Mouse (Mus musculus): Measurements from ENCODE around the gene Tmem198b. TPM values are rescaled to one million over a fixed set of nuclear protein-coding genes. Genes with fewer than 3 reads are reported as not detected.

Tmem198b gene
- 26.8 and 30.4 TPM in 2 replicates for polyA plus RNA-seq (2012; rRNA removed; ENCODE audit: low replicate concordance)

DNA sequence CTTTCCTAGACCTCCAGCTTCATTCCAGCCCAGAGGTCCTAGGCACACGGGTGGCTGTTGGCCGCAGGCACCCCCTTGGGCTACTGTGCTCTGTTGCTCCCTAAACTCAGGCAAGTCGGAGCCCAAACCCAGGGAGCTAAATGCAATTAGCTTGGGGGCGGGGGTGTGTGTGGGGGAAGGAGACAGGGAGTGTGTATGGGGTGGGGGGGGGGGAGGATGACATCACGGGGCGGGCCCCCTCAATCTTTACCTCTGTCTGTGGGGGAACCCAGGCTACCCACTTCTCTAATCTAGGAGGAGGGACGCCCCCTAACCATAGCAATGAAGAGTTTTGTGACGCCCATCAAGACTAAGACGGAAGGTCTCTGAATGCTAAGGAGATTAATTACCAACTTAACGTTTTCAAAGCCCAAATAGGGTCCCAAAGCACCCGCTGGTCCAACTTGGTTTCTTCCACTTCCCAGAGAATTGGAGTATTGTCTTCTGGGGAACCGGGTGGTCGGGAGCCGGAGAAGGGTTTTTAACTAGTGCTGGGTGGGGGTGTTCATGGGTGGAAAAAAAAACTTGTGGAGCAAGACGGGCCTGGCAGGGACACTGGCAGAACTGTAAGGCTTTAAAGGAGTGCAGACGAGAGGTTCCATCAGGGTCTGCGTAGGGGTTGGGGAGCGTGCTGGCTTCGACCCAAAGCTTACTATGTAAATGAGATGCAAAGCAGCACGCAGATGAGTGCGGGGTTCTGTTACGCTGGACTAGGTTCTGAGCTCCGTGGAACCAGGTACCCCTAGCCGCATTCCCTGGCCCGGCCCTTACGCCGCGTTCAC is at the start of gene Tmem198b:
TSS of gene Tmem198b (minus strand) at position 100 of the 821 bp plus-strand sequence.

DNA sequence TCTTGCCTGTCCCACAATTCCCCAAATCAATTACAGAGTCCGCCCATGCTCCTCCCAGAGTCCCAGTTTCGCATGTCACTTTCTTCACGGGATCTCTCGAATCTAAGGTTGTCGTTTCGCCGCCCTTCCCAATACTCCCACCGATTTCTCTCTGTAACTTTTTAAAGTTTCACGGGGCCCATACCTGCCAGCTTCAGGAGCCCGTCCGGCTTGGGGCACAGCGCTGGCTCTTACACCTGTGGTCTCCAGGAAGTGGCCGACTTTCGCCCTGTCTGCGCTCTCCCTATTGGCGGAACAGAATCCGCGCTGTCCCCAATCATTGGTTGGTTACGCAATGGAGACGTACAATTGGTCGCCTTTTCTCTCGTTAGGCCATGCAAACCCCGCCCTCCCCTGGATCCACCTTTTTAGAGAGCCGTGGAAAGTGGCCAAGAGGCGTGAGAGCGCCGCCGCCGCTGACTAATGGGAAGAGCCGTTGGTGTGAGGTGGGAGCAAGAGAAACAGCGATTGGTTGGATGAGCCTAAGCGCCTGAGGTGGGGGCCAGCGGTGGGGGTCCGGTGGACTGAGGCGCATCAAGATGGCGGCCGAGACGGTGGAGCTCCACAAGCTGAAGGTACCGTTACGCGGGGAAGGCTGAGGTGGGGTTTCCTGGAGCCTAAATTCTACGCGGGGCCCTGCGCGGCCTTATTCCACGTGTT is 17.3 kb upstream of the Tmem198b start, which contains the start of gene Ormdl2:
TSS of gene Ormdl2 (minus strand) at position 288 of the 699 bp plus-strand sequence.

DNA sequence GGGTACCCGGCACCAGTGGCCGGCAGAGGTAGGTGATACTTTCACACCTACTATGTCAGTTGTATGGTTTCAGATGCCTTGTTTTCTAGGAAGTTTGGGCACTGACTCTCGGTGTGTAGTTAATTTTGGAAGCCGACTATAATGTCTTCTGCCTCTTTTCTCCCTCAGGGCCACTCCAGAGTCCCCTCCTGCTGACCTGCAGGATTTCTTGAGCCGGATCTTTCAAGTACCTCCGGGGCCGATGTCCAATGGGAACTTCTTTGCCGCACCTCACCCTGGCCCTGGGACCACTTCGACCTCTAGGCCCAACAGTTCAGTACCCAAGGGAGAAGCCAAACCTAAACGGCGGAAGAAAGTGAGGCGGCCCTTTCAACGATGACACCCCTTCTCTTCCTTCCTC is 12.9 kb upstream of the Tmem198b start, which contains the start of gene Sarnp:
TSS of gene Sarnp (plus strand) at position 301 of the 400 bp plus-strand sequence.

DNA sequence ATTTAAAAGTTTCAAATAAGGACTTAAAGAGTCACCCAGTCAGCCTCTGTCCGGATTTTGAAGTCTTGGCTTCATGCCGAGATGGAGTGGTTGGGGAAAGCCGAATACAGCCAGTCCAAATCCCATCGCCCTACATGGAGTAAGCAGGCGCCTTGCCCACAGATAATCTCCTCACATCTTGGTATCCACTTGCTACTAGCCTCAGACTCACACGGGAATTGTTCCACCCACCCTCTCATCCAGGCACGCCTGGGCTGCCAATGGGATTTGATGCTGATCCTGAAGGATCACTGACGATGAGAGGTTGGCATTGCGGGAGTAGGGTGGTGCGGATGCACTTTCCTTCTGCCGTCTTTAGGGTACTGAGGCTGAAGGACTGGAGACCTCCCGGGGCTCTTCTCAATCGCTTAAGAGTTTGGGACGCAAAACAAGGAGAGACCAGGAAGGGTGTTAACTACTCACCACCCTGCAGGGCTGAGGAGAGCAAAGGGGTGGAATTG is 349 bp downstream of the Tmem198b start, which contains the start of gene Dnajc14:
TSS of gene Dnajc14 (plus strand) at position 292 of the 500 bp plus-strand sequence.

DNA sequence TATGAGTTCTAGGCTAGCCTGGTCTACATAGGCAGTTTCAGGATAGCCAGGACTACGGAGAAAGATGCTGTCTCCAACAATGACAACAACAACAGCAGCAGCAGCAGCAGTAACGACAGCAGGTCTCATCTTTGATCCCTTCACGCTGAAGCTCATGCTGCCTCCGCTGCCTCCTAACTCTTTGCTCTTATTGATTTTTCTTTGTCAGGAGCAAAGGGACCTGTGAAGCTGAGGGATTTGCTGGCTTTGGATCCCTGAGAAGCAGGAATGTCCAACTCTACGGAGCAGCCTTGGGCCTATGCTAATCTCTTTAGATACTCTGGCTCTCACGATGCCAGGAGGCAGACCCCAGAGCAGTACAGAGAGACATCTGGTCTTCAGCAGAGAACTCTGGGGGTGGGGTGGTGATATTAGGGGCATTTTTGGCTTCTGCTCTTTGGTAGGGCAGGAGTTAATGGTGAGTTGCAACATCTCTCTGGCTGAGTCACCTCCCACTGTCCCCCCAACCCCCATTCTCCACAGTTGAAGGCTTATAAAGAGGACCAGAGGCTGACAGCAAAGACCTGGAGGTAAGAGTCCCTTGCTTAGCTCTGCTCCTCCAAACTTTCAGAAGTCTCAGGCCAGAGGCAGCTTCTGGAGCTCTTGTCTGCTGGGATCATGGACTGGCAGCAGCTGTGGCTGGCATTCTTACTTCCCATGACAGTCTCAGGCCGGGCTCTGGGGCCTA is 13.6 kb downstream of the Tmem198b start, which contains the start of gene Mmp19:
TSS of gene Mmp19 (plus strand) at position 513 of the 727 bp plus-strand sequence.

Other genes starting within 250 kb of the Tmem198b start
- 13.1 and 25.5 TPM in 2 replicates for gene Pa2g4, start 238.4 kb downstream of the Tmem198b start, polyA plus RNA-seq (2012; rRNA removed; ENCODE audit: low replicate concordance)
- gene Erbb3, start 214.7 kb downstream of the Tmem198b start, polyA plus RNA-seq (2012; rRNA removed; ENCODE audit: low replicate concordance) = 18.4 and 23.2 TPM in 2 replicates
- gene Rps26, start 177.6 kb downstream of the Tmem198b start, polyA plus RNA-seq (2012; rRNA removed; ENCODE audit: low replicate concordance) = 680 and 886 TPM in 2 replicates
- gene Ikzf4, start 158.4 kb downstream of the Tmem198b start, polyA plus RNA-seq (2012; rRNA removed; ENCODE audit: low replicate concordance) = 3.6 and 4.9 TPM in 2 replicates
- gene Suox, start 130.3 kb downstream of the Tmem198b start, polyA plus RNA-seq (2012; rRNA removed; ENCODE audit: low replicate concordance) = 15.0 and 36.9 TPM in 2 replicates
- 65.8 and 127 TPM in 2 replicates for gene Rab5b, start 108.1 kb downstream of the Tmem198b start, polyA plus RNA-seq (2012; rRNA removed; ENCODE audit: low replicate concordance)
- gene Pmel, start 100.2 kb downstream of the Tmem198b start, polyA plus RNA-seq (2012; rRNA removed; ENCODE audit: low replicate concordance) = 1.0 and 2.3 TPM in 2 replicates
- gene Cdk2, start 99.3 kb downstream of the Tmem198b start, polyA plus RNA-seq (2012; rRNA removed; ENCODE audit: low replicate concordance) = 18.0 and 31.1 TPM in 2 replicates
- 113 and 118 TPM in 2 replicates for gene Dgka, start 59.5 kb downstream of the Tmem198b start, polyA plus RNA-seq (2012; rRNA removed; ENCODE audit: low replicate concordance)
- 21.3 and 30.1 TPM in 2 replicates for gene Pym1, start 56.5 kb downstream of the Tmem198b start, polyA plus RNA-seq (2012; rRNA removed; ENCODE audit: low replicate concordance)
- 27.6 and 57.1 TPM in 2 replicates for gene Mmp19, start 13.5 kb downstream of the Tmem198b start, polyA plus RNA-seq (2012; rRNA removed; ENCODE audit: low replicate concordance)
- 11.9 and 12.7 TPM in 2 replicates for gene Dnajc14, start 308 bp downstream of the Tmem198b start, polyA plus RNA-seq (2012; rRNA removed; ENCODE audit: low replicate concordance)
- 3.2 and 13.4 TPM in 2 replicates for gene Sarnp, start 13.0 kb upstream of the Tmem198b start, polyA plus RNA-seq (2012; rRNA removed; ENCODE audit: low replicate concordance)
- 33.3 and 73.8 TPM in 2 replicates for gene Ormdl2, start 17.3 kb upstream of the Tmem198b start, polyA plus RNA-seq (2012; rRNA removed; ENCODE audit: low replicate concordance)
- 3.6 and 4.9 TPM in 2 replicates for gene Gdf11, start 87.3 kb upstream of the Tmem198b start, polyA plus RNA-seq (2012; rRNA removed; ENCODE audit: low replicate concordance)
- gene Cd63, start 96.6 kb upstream of the Tmem198b start, polyA plus RNA-seq (2012; rRNA removed; ENCODE audit: low replicate concordance) = 91.7 and 140 TPM in 2 replicates
- 36.7 and 39.7 TPM in 2 replicates for gene Rdh5, start 118.5 kb upstream of the Tmem198b start, polyA plus RNA-seq (2012; rRNA removed; ENCODE audit: low replicate concordance)
- gene Bloc1s1, start 119.7 kb upstream of the Tmem198b start, polyA plus RNA-seq (2012; rRNA removed; ENCODE audit: low replicate concordance) = 183 and 190 TPM in 2 replicates
- gene Itga7, start 129.4 kb upstream of the Tmem198b start, polyA plus RNA-seq (2012; rRNA removed; ENCODE audit: low replicate concordance) = 89.8 and 101 TPM in 2 replicates
- 3.5 and 4.1 TPM in 2 replicates for gene Mettl7b, start 156.6 kb upstream of the Tmem198b start, polyA plus RNA-seq (2012; rRNA removed; ENCODE audit: low replicate concordance)
- not detected in 2 replicates for gene Olfr9, start 185.1 kb upstream of the Tmem198b start, polyA plus RNA-seq (2012; rRNA removed; ENCODE audit: low replicate concordance)
- not detected in 2 replicates for gene Olfr763, start 206.4 kb upstream of the Tmem198b start, polyA plus RNA-seq (2012; rRNA removed; ENCODE audit: low replicate concordance)
- gene Olfr764-ps1, start 235.5 kb upstream of the Tmem198b start, polyA plus RNA-seq (2012; rRNA removed; ENCODE audit: low replicate concordance) = not detected in 2 replicates
- not detected in 2 replicates for gene Olfr765, start 245.6 kb upstream of the Tmem198b start, polyA plus RNA-seq (2012; rRNA removed; ENCODE audit: low replicate concordance)